13 mouse cellular contexts compared by ENCODE assay signal in the genomic region with DNA sequence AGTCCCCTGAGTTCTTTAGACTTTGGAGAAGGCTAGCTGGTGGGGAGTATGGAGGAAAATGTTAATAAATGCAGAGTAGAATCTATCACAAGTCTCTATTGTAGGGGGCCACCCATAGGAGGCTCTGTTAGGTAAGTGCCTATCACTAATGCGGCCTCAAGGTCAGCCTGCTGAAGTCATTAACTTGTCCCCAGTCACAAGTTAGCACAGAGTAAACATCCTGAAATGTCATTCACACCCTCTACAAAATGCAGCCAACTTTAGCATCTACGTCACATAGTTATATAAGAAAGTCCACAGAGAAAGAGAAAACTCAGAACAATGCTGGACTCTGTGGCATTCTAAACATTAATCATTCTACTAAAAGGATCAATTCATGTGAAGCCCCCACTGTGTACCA.
DNase-seq lines count a peak whose midpoint lies in the region; ATAC-seq and TF ChIP-seq lines count a peak whose summit lies in the region.
"Had no signal": no experiment of that assay in that cellular context is flagged by ENCODE, and none has a peak within 500 bp of the region (broad histone marks: within the 10 kb centered on the region; RNA-seq: fewer than 3 reads in every experiment).

No protein-coding gene starts in this region.

- WGBS in kidney, embryonic 16.5 days: 78% methylated on average over 2 of the region's 2 CpGs
- WGBS in heart, embryonic 10.5 days: 67% methylated on average over 2 of the region's 2 CpGs

- no peak for DNase-seq in gastrocnemius, adult 2 months
- no peak for DNase-seq in gastrocnemius, postnatal 36 days
- peak; percentile 61 for DNase-seq in kidney, adult 9 months
- DNase-seq in heart, embryonic 10.5 days (ENCODE audit: low spot score): no peak
- peak; percentile 83 for DNase-seq in skeletal muscle tissue, adult 2 months (ENCODE audit: low read depth, low spot score)
- no peak for DNase-seq in adrenal gland, postnatal 36 days
- DNase-seq: right cerebral cortex, adult 18-20 months; spleen, adult 18-20 months had no signal

- no peaks in the 10 kb centered on the region for H3K9me3 ChIP-seq in kidney, embryonic 16.5 days (ENCODE audit: low read length)
- H3K9me3 ChIP-seq in heart, embryonic 10.5 days: no peaks in the 10 kb centered on the region
- H3K9me3 ChIP-seq: forebrain, embryonic 12.5 days; hindbrain, embryonic 15.5 days; limb, embryonic 10.5 days; liver, embryonic 12.5 days had no signal

- H3K4me2 ChIP-seq in kidney, embryonic 16.5 days (replicated peaks; ENCODE audit: low read depth, low read length): no peak overlapping the region
- H3K4me2 ChIP-seq: forebrain, embryonic 12.5 days; hindbrain, embryonic 15.5 days; liver, embryonic 12.5 days had no signal

- 0 out of 2 replicates have a peak, but pooled peaks cover under 1% of the 10 kb centered on the region for H3K27me3 ChIP-seq in kidney, embryonic 16.5 days (ENCODE audit: insufficient read depth, low read length)
- H3K27me3 ChIP-seq in heart, embryonic 10.5 days (ENCODE audit: insufficient read depth, poor library complexity, severe bottlenecking): no peaks in the 10 kb centered on the region
- H3K27me3 ChIP-seq: forebrain, embryonic 12.5 days; hindbrain, embryonic 15.5 days; liver, embryonic 12.5 days had no signal

- peak overlapping the region; percentile 91 for H3K27ac ChIP-seq in gastrocnemius, adult 2 months
- no peak overlapping the region for H3K27ac ChIP-seq in kidney, embryonic 16.5 days (ENCODE audit: low read length)
- peak overlapping the region; percentile 81; the same call in 1 of the 2 replicates for H3K27ac ChIP-seq in heart, embryonic 10.5 days
- H3K27ac ChIP-seq: forebrain, embryonic 12.5 days; hindbrain, embryonic 15.5 days; limb, embryonic 10.5 days; liver, embryonic 12.5 days had no signal

- ATAC-seq in kidney, embryonic 16.5 days (ENCODE audit: low FRiP score, low TSS enrichment): no peak
- ATAC-seq: liver, embryonic 12.5 days had no signal

- H3K4me1 ChIP-seq in kidney, embryonic 16.5 days (ENCODE audit: insufficient read depth, low read length): peaks cover 40% of the 10 kb centered on the region
- H3K4me1 ChIP-seq in heart, embryonic 10.5 days: peaks cover 39% of the 10 kb centered on the region
- H3K4me1 ChIP-seq: forebrain, embryonic 12.5 days; hindbrain, embryonic 15.5 days; liver, embryonic 12.5 days had no signal

- peak; percentile 20 for TF ChIP-seq CTCF in gastrocnemius, adult 2 months (IDR thresholded peaks at IDR 0.05)

- no peak overlapping the region; the same call in 1 of the 2 replicates for H3K4me3 ChIP-seq in gastrocnemius, adult 2 months
- no peak overlapping the region for H3K4me3 ChIP-seq in kidney, embryonic 16.5 days (ENCODE audit: low read length)
- no peak overlapping the region for H3K4me3 ChIP-seq in heart, embryonic 10.5 days
- H3K4me3 ChIP-seq: forebrain, embryonic 12.5 days; hindbrain, embryonic 15.5 days; limb, embryonic 10.5 days; liver, embryonic 12.5 days had no signal

- H3K36me3 ChIP-seq in kidney, embryonic 16.5 days (ENCODE audit: insufficient read depth, low read length): no peaks in the 10 kb centered on the region
- H3K36me3 ChIP-seq in heart, embryonic 10.5 days: no peaks in the 10 kb centered on the region
- H3K36me3 ChIP-seq: forebrain, embryonic 12.5 days; hindbrain, embryonic 15.5 days; limb, embryonic 10.5 days; liver, embryonic 12.5 days had no signal

- H3K9ac ChIP-seq in kidney, embryonic 16.5 days (replicated peaks; ENCODE audit: low read length): no peak overlapping the region
- H3K9ac ChIP-seq: forebrain, embryonic 12.5 days; hindbrain, embryonic 15.5 days; liver, embryonic 12.5 days had no signal

- intact Hi-C loops in gastrocnemius, adult 2 months (cut with DNase I): no loop called here
- intact Hi-C loops in gastrocnemius, postnatal 36 days (cut with DNase I): loop anchor here (5.0 kb wide), 1 partner anchor 41 kb away; no protein-coding TSS in a partner anchor

Comparison
In these comparisons a context has a peak if more than half of its experiments do, and no peak if none do; other contexts are left out.
1. DNase-seq: peak in kidney, adult 9 months (single experiment) and skeletal muscle tissue, adult 2 months (single experiment); none in gastrocnemius, adult 2 months (single experiment), gastrocnemius, postnatal 36 days (0 of 2), heart, embryonic 10.5 days (single experiment) and adrenal gland, postnatal 36 days (0 of 2).